Mouse (Mus musculus): ENCODE results near the gene Asl. TPM values are rescaled to one million over a fixed set of nuclear protein-coding genes. Genes with fewer than 3 reads are reported as not detected.

Gene Asl
- 51.4 and 65.0 TPM in 2 replicates for polyA plus RNA-seq (2015; fragmentation: Nextera tagmentation; extraction: Ambion mirVana)

- H3K36me3 ChIP-seq = no peaks in the 10 kb centered on the region
- no peaks in the 10 kb centered on the region for H3K9me3 ChIP-seq
- H3K9ac ChIP-seq = peak within 1 kb of the TSS; percentile 71
- 1% methylated on average over 51 of the region's 51 CpGs for whole genome bisulfite sequencing
- peaks cover 9% of the 10 kb centered on the region for H3K4me1 ChIP-seq (replicated peaks)
- peak within 1 kb of the TSS; percentile 70 for H3K4me2 ChIP-seq (replicated peaks)
- no peaks in the 10 kb centered on the region for H3K27me3 ChIP-seq (replicated peaks)
- peak; percentile 88 for ATAC-seq
- H3K27ac ChIP-seq = peak within 1 kb of the TSS; percentile 94
- H3K4me3 ChIP-seq (replicated peaks) = peak within 1 kb of the TSS; percentile 69
These were observed at the start of gene Asl, which contains the start of gene Crcp for GRCm38 (mm10) chr5:130029142-130029897. Asl (minus strand) TSS chr5:130029247. Crcp (plus strand) TSS chr5:130029290.

- H3K4me1 ChIP-seq (replicated peaks) = peaks cover 11% of the 10 kb centered on the region
- peak overlapping the region; percentile 91 for H3K4me2 ChIP-seq (replicated peaks)
- H3K27ac ChIP-seq = peak overlapping the region; percentile 77
- peak; percentile 19 for ATAC-seq
- peak overlapping the region; percentile 84 for H3K4me3 ChIP-seq (replicated peaks)
- H3K9me3 ChIP-seq = no peaks in the 10 kb centered on the region
- no peaks in the 10 kb centered on the region for H3K27me3 ChIP-seq (replicated peaks)
- 46% methylated on average over 6 of the region's 6 CpGs for WGBS
- H3K36me3 ChIP-seq = no peaks in the 10 kb centered on the region
- H3K9ac ChIP-seq = peak overlapping the region; percentile 84
These were observed 49.7 kb upstream of the Asl start for GRCm38 (mm10) chr5:130078834-130079156.

GRCm38 (mm10) chr5:130078096-130078833 is 49.2 kb upstream of the Asl start:
- Histone ChIP-seq H3K9ac (no peak overlapping the region), H3K27ac (no peak overlapping the region), H3K9me3 (no peaks in the 10 kb centered on the region), H3K4me3 (replicated peaks) (no peak overlapping the region), H3K36me3 (no peaks in the 10 kb centered on the region), H3K27me3 (replicated peaks) (no peaks in the 10 kb centered on the region), H3K4me2 (replicated peaks) (no peak overlapping the region), H3K4me1 (replicated peaks) (peaks cover 11% of the 10 kb centered on the region)
- ATAC-seq = no peak
- 60% methylated on average over 9 of the region's 9 CpGs for WGBS

- Histone ChIP-seq H3K4me3 (replicated peaks) (no peak overlapping the region), H3K27me3 (replicated peaks) (no peaks in the 10 kb centered on the region), H3K9ac (no peak overlapping the region), H3K4me2 (replicated peaks) (no peak overlapping the region), H3K4me1 (replicated peaks) (peaks cover 11% of the 10 kb centered on the region), H3K27ac (no peak overlapping the region), H3K36me3 (no peaks in the 10 kb centered on the region), H3K9me3 (no peaks in the 10 kb centered on the region)
- no peak for ATAC-seq
- WGBS = 68% methylated on average over 6 of the region's 6 CpGs
These were observed 47.3 kb upstream of the Asl start for GRCm38 (mm10) chr5:130076396-130076795.

- Histone ChIP-seq H3K4me1 (replicated peaks) (peaks cover 8% of the 10 kb centered on the region; the same call in 1 of the 2 replicates), H3K9ac (no peak overlapping the region), H3K9me3 (no peaks in the 10 kb centered on the region), H3K27ac (no peak overlapping the region), H3K36me3 (no peaks in the 10 kb centered on the region), H3K27me3 (replicated peaks) (no peaks in the 10 kb centered on the region), H3K4me3 (replicated peaks) (no peak overlapping the region), H3K4me2 (replicated peaks) (no peak overlapping the region)
- WGBS = 47% methylated on average over 6 of the region's 6 CpGs
- ATAC-seq = no peak
These were observed 45.4 kb upstream of the Asl start for GRCm38 (mm10) chr5:130074491-130074890.

GRCm38 (mm10) chr5:130073026-130073425 is 44.0 kb upstream of the Asl start, which contains the start of gene Tpst1:
Tpst1 (plus strand) TSS chr5:130073326.
- Histone ChIP-seq H3K9ac (no peak within 1 kb of the TSS), H3K27me3 (replicated peaks) (no peaks in the 10 kb centered on the region), H3K4me2 (replicated peaks) (no peak within 1 kb of the TSS), H3K36me3 (no peaks in the 10 kb centered on the region), H3K27ac (no peak within 1 kb of the TSS), H3K4me3 (replicated peaks) (no peak within 1 kb of the TSS), H3K9me3 (no peaks in the 10 kb centered on the region), H3K4me1 (replicated peaks) (0 out of 2 replicates have a peak, but pooled peaks cover 4% of the 10 kb centered on the region)
- ATAC-seq = no peak
- WGBS = 85% methylated on average over 6 of the region's 6 CpGs

GRCm38 (mm10) chr5:130067841-130068264 is 38.8 kb upstream of the Asl start:
- Histone ChIP-seq H3K27ac (no peak overlapping the region), H3K9ac (no peak overlapping the region), H3K27me3 (replicated peaks) (no peaks in the 10 kb centered on the region), H3K4me1 (replicated peaks) (no peaks in the 10 kb centered on the region), H3K36me3 (no peaks in the 10 kb centered on the region), H3K4me2 (replicated peaks) (no peak overlapping the region), H3K9me3 (no peaks in the 10 kb centered on the region), H3K4me3 (replicated peaks) (no peak overlapping the region)
- ATAC-seq = no peak
- 58% methylated on average over 3 of the region's 3 CpGs for WGBS

- no peak for ATAC-seq
- no peak overlapping the region for H3K9ac ChIP-seq
- no peak overlapping the region for H3K4me2 ChIP-seq (replicated peaks)
- WGBS = 92% methylated on average over 1 of the region's 1 CpGs
- no peaks in the 10 kb centered on the region for H3K36me3 ChIP-seq
- no peak overlapping the region for H3K27ac ChIP-seq
- no peaks in the 10 kb centered on the region for H3K4me1 ChIP-seq (replicated peaks)
- no peaks in the 10 kb centered on the region for H3K27me3 ChIP-seq (replicated peaks)
- no peaks in the 10 kb centered on the region for H3K9me3 ChIP-seq
- no peak overlapping the region for H3K4me3 ChIP-seq (replicated peaks)
These were observed 36.5 kb upstream of the Asl start for GRCm38 (mm10) chr5:130065579-130065978.

- WGBS = 86% methylated on average over 2 of the region's 2 CpGs
- no peak overlapping the region for H3K4me3 ChIP-seq (replicated peaks)
- 0 out of 2 replicates have a peak, but pooled peaks have one; percentile 32 for ATAC-seq
- no peak overlapping the region for H3K4me2 ChIP-seq (replicated peaks)
- no peaks in the 10 kb centered on the region for H3K36me3 ChIP-seq
- no peak overlapping the region for H3K9ac ChIP-seq
- H3K27me3 ChIP-seq (replicated peaks) = no peaks in the 10 kb centered on the region
- no peak overlapping the region for H3K27ac ChIP-seq
- 0 out of 2 replicates have a peak, but pooled peaks cover 2% of the 10 kb centered on the region for H3K4me1 ChIP-seq (replicated peaks)
- no peaks in the 10 kb centered on the region for H3K9me3 ChIP-seq
These were observed 34.7 kb upstream of the Asl start for GRCm38 (mm10) chr5:130063760-130064159.

- H3K4me1 ChIP-seq (replicated peaks) = 0 out of 2 replicates have a peak, but pooled peaks cover 2% of the 10 kb centered on the region
- ATAC-seq = no peak
- no peak overlapping the region for H3K4me2 ChIP-seq (replicated peaks)
- H3K27me3 ChIP-seq (replicated peaks) = no peaks in the 10 kb centered on the region
- no peak overlapping the region for H3K4me3 ChIP-seq (replicated peaks)
- H3K9ac ChIP-seq = no peak overlapping the region
- WGBS = 66% methylated on average over 2 of the region's 2 CpGs
- no peaks in the 10 kb centered on the region for H3K36me3 ChIP-seq
- H3K9me3 ChIP-seq = no peaks in the 10 kb centered on the region
- H3K27ac ChIP-seq = peak overlapping the region; percentile 17; the same call in 1 of the 2 replicates
These were observed 33.0 kb upstream of the Asl start for GRCm38 (mm10) chr5:130062096-130062495.

- no peak overlapping the region for H3K4me3 ChIP-seq (replicated peaks)
- 0 out of 2 replicates have a peak overlapping the region, but pooled peaks have one; percentile 49 for H3K27ac ChIP-seq
- H3K9ac ChIP-seq = no peak overlapping the region
- 81% methylated on average over 4 of the region's 4 CpGs for WGBS
- H3K27me3 ChIP-seq (replicated peaks) = no peaks in the 10 kb centered on the region
- H3K4me1 ChIP-seq (replicated peaks) = 0 out of 2 replicates have a peak, but pooled peaks cover 2% of the 10 kb centered on the region
- no peaks in the 10 kb centered on the region for H3K9me3 ChIP-seq
- H3K36me3 ChIP-seq = no peaks in the 10 kb centered on the region
- H3K4me2 ChIP-seq (replicated peaks) = no peak overlapping the region
- no peak for ATAC-seq
These were observed 31.2 kb upstream of the Asl start for GRCm38 (mm10) chr5:130060329-130060665.

Data from intestine, embryonic 15.5 days (tissue).